ENCODE assay signal across 19 mouse cellular contexts in the genomic region with DNA sequence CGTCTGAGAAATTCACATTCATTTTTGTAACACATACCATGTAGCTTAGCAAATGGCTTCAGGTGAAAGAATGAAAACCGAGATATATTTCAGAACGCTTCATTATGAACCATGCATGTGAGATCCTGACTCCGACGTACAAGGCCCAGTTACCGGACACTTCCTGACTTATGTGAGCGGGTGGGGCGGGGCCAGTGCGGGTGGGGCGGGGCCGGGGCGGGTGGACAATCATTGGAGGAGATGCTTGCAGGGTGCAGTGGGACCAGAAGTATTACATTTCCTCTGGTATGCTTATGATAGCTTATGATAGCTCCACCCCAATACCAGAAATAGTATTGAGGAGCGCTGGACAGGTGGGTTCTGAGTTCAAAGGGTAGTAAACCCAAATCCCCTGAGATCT.
A peak's percentile ranks its signal among the peaks of the same experiment; 100 is the strongest.
DNase-seq lines count a peak whose midpoint lies in the region; ATAC-seq and TF ChIP-seq lines count a peak whose summit lies in the region.
"Had no signal": no experiment of that assay in that cellular context is flagged by ENCODE, and none has a peak within 500 bp of the region (broad histone marks: within the 10 kb centered on the region; RNA-seq: fewer than 3 reads in every experiment).

No protein-coding gene starts in this region.

- TF ChIP-seq POLR2A in small intestine, adult 2 months (IDR thresholded peaks at IDR 0.05; ENCODE audit: low read depth, low read length), result no peak

- TF ChIP-seq CTCF in small intestine, adult 2 months (IDR thresholded peaks at IDR 0.05; ENCODE audit: extremely low read depth, insufficient read length, insufficient replicate concordance, low read depth, low read length), result no peak

- no peak overlapping the region for H3K9ac ChIP-seq in forebrain, embryonic 11.5 days (ENCODE audit: low read length)
- no peak overlapping the region for H3K9ac ChIP-seq in forebrain, embryonic 16.5 days (replicated peaks; ENCODE audit: low read depth, low read length)
- no peak overlapping the region for H3K9ac ChIP-seq in liver, embryonic 12.5 days
- H3K9ac ChIP-seq: embryonic facial prominence, embryonic 15.5 days; heart, embryonic 15.5 days; lung, embryonic 14.5 days; midbrain, embryonic 13.5 days had no signal

- H3K4me3 ChIP-seq in forebrain, embryonic 11.5 days (ENCODE audit: low read depth, low read length), result no peak overlapping the region
- H3K4me3 ChIP-seq in forebrain, embryonic 16.5 days (replicated peaks; ENCODE audit: low read length), result no peak overlapping the region
- H3K4me3 ChIP-seq in liver, embryonic 12.5 days, result peak overlapping the region; percentile 16
- no peak overlapping the region for H3K4me3 ChIP-seq in small intestine, adult 2 months (ENCODE audit: low read depth, low read length)
- H3K4me3 ChIP-seq: embryonic facial prominence, embryonic 15.5 days; heart, embryonic 15.5 days; midbrain, embryonic 13.5 days had no signal

- DNase-seq in forebrain, embryonic 11.5 days (ENCODE audit: low spot score), result peak; percentile 33
- peak; percentile 67 for DNase-seq in MEL-GATA-1-ER (ENCODE audit: extremely low read depth, low read depth)
- no peak for DNase-seq in left cerebral cortex, postnatal 36 days (ENCODE audit: low spot score in 2 of 2)
- DNase-seq in kidney, adult 8-10 months, result no peak
- no peak for DNase-seq in embryo, embryonic 9.5 days (ENCODE audit: extremely low spot score)
- DNase-seq: cerebellum, postnatal 10 days; kidney, adult 9 months; kidney, postnatal 4 days; lung, embryonic 14.5 days; lung, postnatal 4 days had no signal

- no peak overlapping the region for H3K4me2 ChIP-seq in forebrain, embryonic 11.5 days (ENCODE audit: low read depth, low read length, severe bottlenecking)
- no peak overlapping the region for H3K4me2 ChIP-seq in forebrain, embryonic 16.5 days (ENCODE audit: low read length)
- H3K4me2 ChIP-seq in liver, embryonic 12.5 days, result peak overlapping the region; percentile 36
- H3K4me2 ChIP-seq: embryonic facial prominence, embryonic 15.5 days; heart, embryonic 15.5 days; lung, embryonic 14.5 days; midbrain, embryonic 13.5 days had no signal

- no peaks in the 10 kb centered on the region for H3K9me3 ChIP-seq in forebrain, embryonic 11.5 days (ENCODE audit: control insufficient read depth, low read length)
- no peaks in the 10 kb centered on the region for H3K9me3 ChIP-seq in forebrain, embryonic 16.5 days (ENCODE audit: control insufficient read depth, low read length)
- H3K9me3 ChIP-seq in liver, embryonic 12.5 days (replicated peaks), result no peaks in the 10 kb centered on the region
- H3K9me3 ChIP-seq: embryonic facial prominence, embryonic 15.5 days; heart, embryonic 15.5 days; midbrain, embryonic 13.5 days had no signal

- 92% methylated on average over 13 of the region's 13 CpGs for WGBS in forebrain, embryonic 11.5 days
- 95% methylated on average over 13 of the region's 13 CpGs for WGBS in forebrain, embryonic 16.5 days
- 61% methylated on average over 13 of the region's 13 CpGs for WGBS in liver, embryonic 12.5 days (ENCODE audit: insufficient replicate concordance)
- WGBS in small intestine, adult 2 months, result 84% methylated on average over 13 of the region's 13 CpGs

- no peaks in the 10 kb centered on the region for H3K27me3 ChIP-seq in forebrain, embryonic 11.5 days (ENCODE audit: control insufficient read depth, insufficient read depth, low read length)
- no peaks in the 10 kb centered on the region for H3K27me3 ChIP-seq in forebrain, embryonic 16.5 days (replicated peaks; ENCODE audit: control insufficient read depth, insufficient read depth, low read length)
- no peaks in the 10 kb centered on the region for H3K27me3 ChIP-seq in liver, embryonic 12.5 days (replicated peaks)
- no peaks in the 10 kb centered on the region for H3K27me3 ChIP-seq in small intestine, adult 2 months (ENCODE audit: control insufficient read depth, insufficient read depth, low read length)
- H3K27me3 ChIP-seq: embryonic facial prominence, embryonic 15.5 days; heart, embryonic 15.5 days; midbrain, embryonic 13.5 days had no signal

- intact Hi-C loops in left cerebral cortex, postnatal 36 days (cut with DNase I), result no loop called here

- no peak for ATAC-seq in forebrain, embryonic 11.5 days (replicated peaks; ENCODE audit: low FRiP score)
- ATAC-seq in forebrain, embryonic 16.5 days, result no peak
- ATAC-seq in liver, embryonic 12.5 days, result peak; percentile 75
- ATAC-seq: forebrain, embryonic 14.5 days; inflammation-experienced regulatory T-cells, adult 6 months; midbrain, embryonic 13.5 days had no signal

- H3K4me1 ChIP-seq in forebrain, embryonic 11.5 days (replicated peaks; ENCODE audit: control insufficient read depth, insufficient read depth, low read length), result peaks cover 8% of the 10 kb centered on the region
- H3K4me1 ChIP-seq in forebrain, embryonic 16.5 days (replicated peaks; ENCODE audit: control insufficient read depth, insufficient read depth, low read length), result peaks cover 7% of the 10 kb centered on the region
- H3K4me1 ChIP-seq in liver, embryonic 12.5 days, result peaks cover 68% of the 10 kb centered on the region
- H3K4me1 ChIP-seq in small intestine, adult 2 months (ENCODE audit: control insufficient read depth, insufficient read depth, insufficient read length, low read length), result peaks cover 11% of the 10 kb centered on the region

- H3K27ac ChIP-seq in forebrain, embryonic 11.5 days (ENCODE audit: low read depth, low read length), result no peak overlapping the region
- no peak overlapping the region for H3K27ac ChIP-seq in forebrain, embryonic 16.5 days (ENCODE audit: low read length)
- H3K27ac ChIP-seq in liver, embryonic 12.5 days, result peak overlapping the region; percentile 63
- H3K27ac ChIP-seq in small intestine, adult 2 months (ENCODE audit: insufficient read depth, low read depth, low read length), result peak overlapping the region; percentile 64
- H3K27ac ChIP-seq: embryonic facial prominence, embryonic 15.5 days; midbrain, embryonic 13.5 days; stomach, postnatal 0 days had no signal

- no peaks in the 10 kb centered on the region for H3K36me3 ChIP-seq in forebrain, embryonic 11.5 days (ENCODE audit: control insufficient read depth, insufficient read depth, low read length)
- no peaks in the 10 kb centered on the region for H3K36me3 ChIP-seq in forebrain, embryonic 16.5 days (ENCODE audit: control insufficient read depth, insufficient read depth)
- no peaks in the 10 kb centered on the region; the same call in 1 of the 2 replicates for H3K36me3 ChIP-seq in liver, embryonic 12.5 days
- H3K36me3 ChIP-seq in small intestine, adult 2 months (ENCODE audit: control insufficient read depth, insufficient read depth, low read length), result no peaks in the 10 kb centered on the region; the same call in 1 of the 2 replicates
- H3K36me3 ChIP-seq: embryonic facial prominence, embryonic 15.5 days; heart, embryonic 15.5 days; midbrain, embryonic 13.5 days had no signal

Comparison
In these comparisons a context has a peak if more than half of its experiments do, and no peak if none do; other contexts are left out.
1. DNase-seq: peak in forebrain, embryonic 11.5 days (single experiment) and MEL-GATA-1-ER (single experiment); none in left cerebral cortex, postnatal 36 days (0 of 2), kidney, adult 8-10 months (0 of 2) and embryo, embryonic 9.5 days (single experiment).
2. H3K27ac ChIP-seq: peak in liver, embryonic 12.5 days (single experiment) and small intestine, adult 2 months (single experiment); none in forebrain, embryonic 11.5 days (single experiment) and forebrain, embryonic 16.5 days (single experiment).